Mouse (Mus musculus): Measurements from ENCODE around the gene Rabep1.

GRCm38 (mm10) chr11:70873846-70874613 is 29.5 kb downstream of the Rabep1 start:
- TF ChIP-seq CTCF (IDR thresholded peaks at IDR 0.05; ENCODE audit: low read depth) (no peak), EP300 (IDR thresholded peaks at IDR 0.05; ENCODE audit: low read depth) (no peak)
